Mouse (Mus musculus): ENCODE measurements around the gene Slc5a10.

DNA sequence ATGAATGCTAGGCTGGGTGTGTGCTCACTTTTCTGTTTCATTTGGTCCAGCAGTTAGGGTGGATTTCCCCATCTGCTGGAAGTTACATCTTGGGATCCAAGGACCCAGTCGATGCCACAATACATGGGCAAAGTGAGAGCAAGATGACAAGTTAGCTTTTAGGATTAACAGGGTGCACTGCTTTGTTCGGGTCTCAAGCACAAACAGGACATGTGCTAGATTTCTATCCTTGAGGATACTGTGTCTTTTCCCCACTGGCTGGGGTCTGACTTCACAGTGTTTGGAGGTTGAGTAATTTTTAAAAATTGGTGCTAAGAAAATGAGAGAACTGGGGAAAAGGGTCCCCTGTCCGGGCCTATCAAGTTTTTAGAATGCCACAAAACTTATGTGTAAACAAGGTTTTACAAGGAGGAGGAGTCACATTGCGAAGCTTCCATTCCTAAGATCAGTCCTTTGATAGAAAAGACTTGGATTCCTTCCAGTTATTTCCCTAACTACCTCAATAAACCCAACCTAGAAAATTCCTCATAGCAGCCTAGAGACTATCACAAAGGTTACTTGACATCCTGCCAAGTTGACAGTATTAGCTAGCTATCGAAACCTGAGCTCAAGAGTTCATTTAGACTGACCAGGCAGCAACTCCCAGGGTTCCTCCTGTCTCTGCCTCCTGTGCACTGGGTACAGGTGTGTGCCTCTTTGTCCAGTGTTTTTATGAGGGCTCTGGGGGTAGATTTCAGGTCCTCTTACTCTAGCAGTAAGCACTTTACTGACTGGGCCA, 77.3 kb downstream of the Slc5a10 start:
- TF ChIP-seq CTCF (IDR thresholded peaks at IDR 0.05; ENCODE audit: borderline replicate concordance, control insufficient read depth, extremely low read depth, insufficient read depth, low read length, poor library complexity) (no peak), POLR2A (IDR thresholded peaks at IDR 0.05; ENCODE audit: control insufficient read depth, extremely low read depth, insufficient read depth, low read length, poor library complexity) (no peak)
